Mouse (Mus musculus): ENCODE data around the gene Cog3. TPM values are rescaled to one million over a fixed set of nuclear protein-coding genes. Genes with fewer than 3 reads are reported as not detected.

Cog3 gene
- polyA plus RNA-seq, 2 experiments = 6.9 to 7.8 TPM

GRCm38 (mm10) chr14:75761028-75761805, 6.9 kb upstream of the Cog3 start:
- peak; percentile 50 to 57 (median 52) for DNase-seq (ENCODE audit: low read depth in 3 of 3, low spot score in 3 of 3)

GRCm38 (mm10) chr14:75758401-75758800, 4.1 kb upstream of the Cog3 start:
- Histone ChIP-seq H3K9ac (replicated peaks) (no peak overlapping the region), H3K36me3 (replicated peaks; ENCODE audit: control insufficient read depth, insufficient read depth, low read depth) (peaks cover 2% of the 10 kb centered on the region; the same call in 1 of the 2 replicates), H3K4me2 (ENCODE audit: low read depth) (no peak overlapping the region), H3K27me3 (ENCODE audit: control insufficient read depth, insufficient read depth, low read length) (no peaks in the 10 kb centered on the region), H3K9me3 (ENCODE audit: control insufficient read depth, low read length) (no peaks in the 10 kb centered on the region), H3K27ac (no peak overlapping the region), H3K4me3 (ENCODE audit: insufficient read depth in 1 of 2, low read depth in 2 of 2, low read length in 2 of 2) (no peak overlapping the region), H3K4me1 (replicated peaks; ENCODE audit: control insufficient read depth in 2 of 2, insufficient read depth in 2 of 2, low read length in 1 of 2) (peaks cover 4 to 5% of the 10 kb centered on the region in 2 experiments)
- TF ChIP-seq CTCF (IDR thresholded peaks at IDR 0.05; ENCODE audit: low read depth) = no peak
- no peak for TF ChIP-seq EP300 (IDR thresholded peaks at IDR 0.05; ENCODE audit: low read depth)
- no peak for ATAC-seq (ENCODE audit: insufficient read depth)
- DNase-seq (ENCODE audit: low read depth in 3 of 3, low spot score in 3 of 3) = no peak
- 60% methylated on average over 7 of the region's 7 CpGs for WGBS (ENCODE audit: insufficient replicate concordance)

More at GRCm38 (mm10) chr14:75761028-75761805, 6.9 kb upstream of the Cog3 start:
- Histone ChIP-seq H3K9me3 (ENCODE audit: control insufficient read depth, low read length) (no peaks in the 10 kb centered on the region), H3K4me1 (replicated peaks; ENCODE audit: control insufficient read depth in 2 of 2, insufficient read depth in 2 of 2, low read length in 1 of 2) (peaks cover 4 to 5% of the 10 kb centered on the region in 2 experiments), H3K4me2 (ENCODE audit: low read depth) (peak overlapping the region; percentile 39; the same call in 1 of the 2 replicates), H3K27me3 (ENCODE audit: control insufficient read depth, insufficient read depth, low read length) (no peaks in the 10 kb centered on the region), H3K4me3 (ENCODE audit: insufficient read depth in 1 of 2, low read depth in 2 of 2, low read length in 2 of 2) (no peak overlapping the region), H3K27ac (peak overlapping the region; percentile 36), H3K36me3 (replicated peaks; ENCODE audit: control insufficient read depth, insufficient read depth, low read depth) (peaks cover 2% of the 10 kb centered on the region; the same call in 1 of the 2 replicates), H3K9ac (replicated peaks) (peak overlapping the region; percentile 18; the same call in 1 of the 2 replicates)
- peak; percentile 72 for ATAC-seq (ENCODE audit: insufficient read depth)
- TF ChIP-seq EP300 (IDR thresholded peaks at IDR 0.05; ENCODE audit: low read depth) (no peak), CTCF (IDR thresholded peaks at IDR 0.05; ENCODE audit: low read depth) (peak; percentile 82)
- WGBS (ENCODE audit: insufficient replicate concordance) = 28% methylated on average over 10 of the region's 10 CpGs

GRCm38 (mm10) chr14:75757821-75758220, 3.5 kb upstream of the Cog3 start:
- no peak for DNase-seq (ENCODE audit: low read depth in 3 of 3, low spot score in 3 of 3)
- no peak overlapping the region for H3K9ac ChIP-seq (replicated peaks)
- peaks cover 10% of the 10 kb centered on the region in 2 experiments for H3K4me1 ChIP-seq (replicated peaks; ENCODE audit: control insufficient read depth in 2 of 2, insufficient read depth in 2 of 2, low read length in 1 of 2)
- ATAC-seq (ENCODE audit: insufficient read depth) = no peak
- H3K4me3 ChIP-seq (ENCODE audit: insufficient read depth in 1 of 2, low read depth in 2 of 2, low read length in 2 of 2) = no peak overlapping the region
- no peaks in the 10 kb centered on the region for H3K9me3 ChIP-seq (ENCODE audit: control insufficient read depth, low read length)
- TF ChIP-seq EP300 (IDR thresholded peaks at IDR 0.05; ENCODE audit: low read depth) (no peak), CTCF (IDR thresholded peaks at IDR 0.05; ENCODE audit: low read depth) (no peak)
- 59% methylated on average over 2 of the region's 2 CpGs for WGBS (ENCODE audit: insufficient replicate concordance)
- no peak overlapping the region for H3K27ac ChIP-seq
- H3K27me3 ChIP-seq (ENCODE audit: control insufficient read depth, insufficient read depth, low read length) = no peaks in the 10 kb centered on the region
- H3K4me2 ChIP-seq (ENCODE audit: low read depth) = no peak overlapping the region
- peaks cover 2% of the 10 kb centered on the region; the same call in 1 of the 2 replicates for H3K36me3 ChIP-seq (replicated peaks; ENCODE audit: control insufficient read depth, insufficient read depth, low read depth)

GRCm38 (mm10) chr14:75756971-75757370, 2.7 kb upstream of the Cog3 start:
- no peak for ATAC-seq (ENCODE audit: insufficient read depth)

GRCm38 (mm10) chr14:75753206-75753605, 1.1 kb downstream of the Cog3 start:
- TF ChIP-seq EP300 (IDR thresholded peaks at IDR 0.05; ENCODE audit: low read depth) = no peak
- TF ChIP-seq CTCF (IDR thresholded peaks at IDR 0.05; ENCODE audit: low read depth) = no peak
- WGBS (ENCODE audit: insufficient replicate concordance) = 46% methylated on average over 8 of the region's 8 CpGs
- Histone ChIP-seq H3K27ac (peak overlapping the region; percentile 68), H3K4me1 (replicated peaks; ENCODE audit: control insufficient read depth in 2 of 2, insufficient read depth in 2 of 2, low read length in 1 of 2) (peaks cover 39 to 40% of the 10 kb centered on the region in 2 experiments), H3K4me3 (ENCODE audit: insufficient read depth in 1 of 2, low read depth in 2 of 2, low read length in 2 of 2) (peak overlapping the region; percentile 77 to 95), H3K36me3 (replicated peaks; ENCODE audit: control insufficient read depth, insufficient read depth, low read depth) (no peaks in the 10 kb centered on the region), H3K4me2 (ENCODE audit: low read depth) (peak overlapping the region; percentile 84), H3K9ac (replicated peaks) (peak overlapping the region; percentile 97), H3K9me3 (ENCODE audit: control insufficient read depth, low read length) (no peaks in the 10 kb centered on the region), H3K27me3 (ENCODE audit: control insufficient read depth, insufficient read depth, low read length) (no peaks in the 10 kb centered on the region)
- ATAC-seq (ENCODE audit: insufficient read depth) (no peak), DNase-seq (ENCODE audit: low read depth in 3 of 3, low spot score in 3 of 3) (no peak)

More at GRCm38 (mm10) chr14:75756971-75757370, 2.7 kb upstream of the Cog3 start:
- Histone ChIP-seq H3K27me3 (ENCODE audit: control insufficient read depth, insufficient read depth, low read length) (no peaks in the 10 kb centered on the region), H3K27ac (no peak overlapping the region), H3K4me3 (ENCODE audit: insufficient read depth in 1 of 2, low read depth in 2 of 2, low read length in 2 of 2) (no peak overlapping the region), H3K9me3 (ENCODE audit: control insufficient read depth, low read length) (no peaks in the 10 kb centered on the region), H3K4me2 (ENCODE audit: low read depth) (no peak overlapping the region), H3K36me3 (replicated peaks; ENCODE audit: control insufficient read depth, insufficient read depth, low read depth) (peaks cover under 1% of the 10 kb centered on the region; the same call in 1 of the 2 replicates), H3K9ac (replicated peaks) (no peak overlapping the region), H3K4me1 (replicated peaks; ENCODE audit: control insufficient read depth in 2 of 2, insufficient read depth in 2 of 2, low read length in 1 of 2) (peaks cover 15 to 18% of the 10 kb centered on the region in 2 experiments)
- WGBS (ENCODE audit: insufficient replicate concordance) = 56% methylated on average over 6 of the region's 6 CpGs
- TF ChIP-seq EP300 (IDR thresholded peaks at IDR 0.05; ENCODE audit: low read depth) (no peak), CTCF (IDR thresholded peaks at IDR 0.05; ENCODE audit: low read depth) (no peak)
- no peak for DNase-seq (ENCODE audit: low read depth in 3 of 3, low spot score in 3 of 3)

All from liver, embryonic 14.5 days (tissue).